Mouse (Mus musculus) brain, adult 2 months (tissue): ENCODE measurements at regions not wholly inside any gene's neighbourhood (a gene's known extent, or its start where the extent isn't known, plus 50 kb on each side); places are given as distances from the start of the nearest gene placed in this dataset.

Experiments
- DNase-seq: peaks from one replicate; pipeline ENCODE4 v3.0.0; 2011; ENCODE audit warnings: low read depth, low spot score

GRCm38 (mm10) chr17:85845059-85845458 is 157.0 kb upstream of the Six2 start:
- DNase-seq, result no peak

GRCm38 (mm10) chr17:85844486-85844885 is 156.4 kb upstream of the Six2 start:
- DNase-seq, result no peak

GRCm38 (mm10) chr17:85823036-85823435 is 135.0 kb upstream of the Six2 start:
- no peak for DNase-seq

- DNase-seq, result no peak
Measured at GRCm38 (mm10) chr17:85821861-85822260, 133.8 kb upstream of the Six2 start.

- no peak for DNase-seq
Measured at GRCm38 (mm10) chr17:85818098-85818855, 130.2 kb upstream of the Six2 start.

- DNase-seq, result no peak
Measured at GRCm38 (mm10) chr17:85816521-85816920, 128.4 kb upstream of the Six2 start.

GRCm38 (mm10) chr17:85816056-85816455 is 128.0 kb upstream of the Six2 start:
- DNase-seq, result no peak

GRCm38 (mm10) chr17:85808580-85808979 is 120.5 kb upstream of the Six2 start:
- DNase-seq, result no peak

- DNase-seq, result no peak
Measured at GRCm38 (mm10) chr17:85805726-85806359, 117.8 kb upstream of the Six2 start.

- no peak for DNase-seq
Measured at GRCm38 (mm10) chr17:85804631-85805030, 116.6 kb upstream of the Six2 start.

GRCm38 (mm10) chr17:85801734-85802133 is 113.7 kb upstream of the Six2 start:
- no peak for DNase-seq

- no peak for DNase-seq
Measured at GRCm38 (mm10) chr17:85801079-85801605, 113.1 kb upstream of the Six2 start.

- DNase-seq, result no peak
Measured at GRCm38 (mm10) chr17:85800357-85801078, 112.4 kb upstream of the Six2 start.

GRCm38 (mm10) chr17:85799865-85800356 is 111.8 kb upstream of the Six2 start:
- DNase-seq, result no peak

GRCm38 (mm10) chr17:85799081-85799864 is 111.2 kb upstream of the Six2 start:
- no peak for DNase-seq

- no peak for DNase-seq
Measured at GRCm38 (mm10) chr17:85797755-85798154, 109.7 kb upstream of the Six2 start.

- no peak for DNase-seq
Measured at GRCm38 (mm10) chr17:85795820-85796219, 107.7 kb upstream of the Six2 start.

GRCm38 (mm10) chr17:85785625-85786294 is 97.7 kb upstream of the Six2 start:
- DNase-seq, result no peak

GRCm38 (mm10) chr17:85780477-85780876 is 92.4 kb upstream of the Six2 start:
- DNase-seq, result no peak

- peak; percentile 83 for DNase-seq
Measured at GRCm38 (mm10) chr17:85776876-85777275, 88.8 kb upstream of the Six2 start.

- no peak for DNase-seq
Measured at GRCm38 (mm10) chr17:85768341-85768740, 80.3 kb upstream of the Six2 start.
